Mouse (Mus musculus) liver, adult 2 months (tissue): ENCODE results near the gene Nkx2-3. TPM values are rescaled to one million over a fixed set of nuclear protein-coding genes. Genes with fewer than 3 reads are reported as not detected.

Experiments used
- DNase-seq: peaks from one replicate; pipeline ENCODE4 v3.0.0-alpha.2; 2011; ENCODE audit warnings: low read depth, low spot score; ENCODE audit errors: extremely low read depth
- H3K27ac ChIP-seq: fragments of 200-500 bp; replicated peaks from 2 replicates; pipeline ENCODE4 v1.5.1; 2012; ENCODE audit warnings: low read depth, mild to moderate bottlenecking, control low read depth, inconsistent platforms, low read length; ENCODE audit not compliant: insufficient read depth
- H3K27me3 ChIP-seq: fragments of 200-500 bp; 2 replicates; pipeline ENCODE4 v1.6.1; 2012; ENCODE audit warnings: mild to moderate bottlenecking, moderate library complexity, low read length, inconsistent platforms; ENCODE audit not compliant: control insufficient read depth, insufficient read depth
- H3K36me3 ChIP-seq: fragments of 200-500 bp; 2 replicates; pipeline ENCODE4 v1.6.1; 2012; ENCODE audit warnings: low read length, inconsistent platforms; ENCODE audit not compliant: control insufficient read depth, insufficient read depth
- H3K4me1 ChIP-seq: fragments of 200-500 bp; 2 replicates; pipeline ENCODE4 v1.6.1; 2011; ENCODE audit warnings: low read length; ENCODE audit not compliant: control insufficient read depth, insufficient read depth
- H3K4me3 ChIP-seq: fragments of 200-500 bp; 2 replicates; pipeline ENCODE4 v1.5.1; 2011; ENCODE audit warnings: low read depth, mild to moderate bottlenecking, control low read depth, low read length, moderate library complexity; ENCODE audit not compliant: insufficient read depth
- H3K79me2 ChIP-seq: fragments of 200-500 bp; 2 replicates; pipeline ENCODE4 v1.6.1; 2012; ENCODE audit warnings: inconsistent platforms, mild to moderate bottlenecking, low read length, moderate library complexity; ENCODE audit not compliant: control insufficient read depth, insufficient read depth
- H3K9ac ChIP-seq: fragments of 200-500 bp; 2 replicates; pipeline ENCODE4 v1.6.1; 2012; ENCODE audit warnings: low read depth, mild to moderate bottlenecking, control low read depth, inconsistent platforms, low read length
- CTCF ChIP-seq: fragments of 200-500 bp; IDR thresholded peaks from 2 replicates; pipeline ENCODE4 v1.5.1; 2011; ENCODE audit warnings: low read depth, low read length, control low read depth
- POLR2A ChIP-seq: fragments of 200-500 bp; IDR thresholded peaks from 2 replicates; pipeline ENCODE4 v1.6.1; 2011; ENCODE audit warnings: low read length, control low read depth; ENCODE audit not compliant: insufficient read depth; ENCODE audit errors: extremely low read depth
- WGBS: fragments of 180-500 bp; shearing (Covaris S2); methylation state at CpG from one replicate; pipeline ENCODE4 v1.1.7; 2018; 5-methylcytosine and 5-hydroxymethylcytosine counted together
- polyA plus RNA-seq: library from polyadenylated mRNA; depleted of rRNA; stranded (reverse); fragments of >200 nt; gene quantifications from 2 replicates; pipeline ENCODE4 v1.2.3, GENCODE M21; 2012
- total RNA-seq: library from RNA; depleted of rRNA; stranded (reverse); fragments of >200 nt; gene quantifications from 2 replicates; pipeline ENCODE4 v1.2.3, GENCODE M21; 2014

The Nkx2-3 gene
- total and polyA plus RNA-seq, 2 experiments, result 0.05 TPM; not detected in 1

DNA sequence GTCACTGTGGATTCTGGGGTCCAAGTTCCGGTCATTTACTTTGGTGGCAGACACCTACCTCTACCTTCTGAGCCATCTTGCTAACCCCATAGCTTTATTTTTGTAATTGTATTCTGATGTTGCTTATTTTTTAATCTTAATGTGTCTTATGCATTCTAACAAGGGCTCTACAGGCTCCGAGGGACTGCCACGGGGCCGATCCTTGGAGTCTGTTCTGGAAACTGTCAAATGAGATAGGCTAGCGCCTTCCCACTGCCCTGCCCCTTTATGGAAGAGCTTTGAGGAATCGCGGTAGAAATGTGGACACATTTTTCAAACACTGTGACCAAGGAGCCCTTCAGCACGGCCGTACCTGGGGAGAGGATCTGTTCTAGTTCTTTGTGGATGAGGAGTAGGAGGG is 30.7 kb downstream of the Nkx2-3 start:
- Histone ChIP-seq H3K9ac (no peak overlapping the region), H3K4me1 (no peaks in the 10 kb centered on the region), H3K36me3 (no peaks in the 10 kb centered on the region), H3K27me3 (0 out of 2 replicates have a peak, but pooled peaks cover 2% of the 10 kb centered on the region), H3K79me2 (no peaks in the 10 kb centered on the region), H3K27ac (no peak overlapping the region), H3K4me3 (no peak overlapping the region)
- WGBS, result 83% methylated on average over 9 of the region's 9 CpGs
- TF ChIP-seq CTCF, result no peak
- no peak for TF ChIP-seq POLR2A
- DNase-seq, result no peak

DNA sequence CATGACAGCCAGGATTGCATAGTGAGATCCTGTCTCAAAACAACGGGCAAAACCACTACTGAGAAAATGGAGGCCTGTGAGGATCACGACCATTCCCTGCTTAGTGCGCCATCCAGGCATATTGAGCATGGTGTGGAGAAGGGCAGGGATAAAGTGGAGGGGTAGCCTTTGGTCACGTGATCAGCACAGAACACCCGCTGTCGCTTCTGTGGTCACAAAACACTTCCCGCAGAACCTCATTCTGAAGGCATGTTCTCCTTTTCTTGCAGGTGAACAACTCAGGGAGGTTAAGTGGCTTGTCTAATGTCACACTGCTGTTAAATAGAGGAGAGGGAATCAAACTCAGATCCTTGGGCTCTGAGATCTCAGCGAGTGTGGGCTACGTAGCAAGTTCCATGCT is 33.4 kb downstream of the Nkx2-3 start:
- Histone ChIP-seq H3K27ac (no peak overlapping the region), H3K4me1 (no peaks in the 10 kb centered on the region), H3K27me3 (0 out of 2 replicates have a peak, but pooled peaks cover 2% of the 10 kb centered on the region), H3K79me2 (no peaks in the 10 kb centered on the region), H3K9ac (no peak overlapping the region), H3K4me3 (no peak overlapping the region), H3K36me3 (no peaks in the 10 kb centered on the region)
- TF ChIP-seq POLR2A, result no peak
- no peak for TF ChIP-seq CTCF
- 96% methylated on average over 9 of the region's 9 CpGs for WGBS
- no peak for DNase-seq

DNA sequence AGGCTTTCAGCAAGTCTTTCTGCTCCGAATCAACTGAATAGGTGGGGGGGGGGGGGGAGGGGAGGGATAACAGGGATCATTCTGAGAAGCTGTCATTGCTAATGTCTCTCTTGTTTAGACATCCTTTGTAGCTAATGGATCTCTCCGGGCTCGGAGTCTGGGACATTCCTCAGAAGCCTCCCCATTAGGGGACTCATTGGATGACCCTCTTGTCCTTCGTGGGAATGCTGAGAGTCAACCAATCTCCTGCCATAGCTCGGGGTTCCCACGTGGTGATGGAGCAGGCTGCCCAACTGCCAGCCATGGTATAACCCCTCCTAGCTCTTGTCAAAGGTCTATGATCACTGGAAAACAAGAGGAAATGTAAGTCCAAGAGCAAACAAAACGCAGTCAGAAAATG is 34.7 kb downstream of the Nkx2-3 start:
- no peak overlapping the region for H3K27ac ChIP-seq
- TF ChIP-seq POLR2A (no peak), CTCF (no peak)
- H3K79me2 ChIP-seq, result no peaks in the 10 kb centered on the region

DNA sequence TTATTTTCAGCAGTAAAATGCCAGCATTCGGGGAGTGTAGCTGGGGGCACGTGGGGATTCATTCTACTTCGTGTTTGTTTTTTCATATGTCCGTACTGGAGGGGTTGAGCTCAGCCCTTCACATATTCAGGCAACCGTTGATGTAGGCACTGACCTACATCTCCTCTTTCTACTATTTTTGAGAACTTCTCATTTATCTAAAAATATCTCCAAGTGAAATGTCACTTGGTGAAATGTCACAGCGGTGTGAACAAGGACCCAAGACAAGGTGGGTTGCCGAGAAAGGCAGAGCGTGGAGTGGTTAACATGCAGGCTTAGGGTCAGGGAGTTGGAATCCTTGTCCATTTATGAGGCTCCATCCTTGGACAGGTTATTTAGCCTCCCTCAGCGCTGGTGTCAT is 35.1 kb downstream of the Nkx2-3 start:
- Histone ChIP-seq H3K27me3 (0 out of 2 replicates have a peak, but pooled peaks cover 2% of the 10 kb centered on the region), H3K36me3 (no peaks in the 10 kb centered on the region), H3K4me3 (no peak overlapping the region), H3K27ac (no peak overlapping the region), H3K79me2 (no peaks in the 10 kb centered on the region), H3K9ac (no peak overlapping the region), H3K4me1 (no peaks in the 10 kb centered on the region)
- no peak for DNase-seq
- TF ChIP-seq CTCF (no peak), POLR2A (no peak)
- 89% methylated on average over 9 of the region's 9 CpGs for WGBS

More for the DNA sequence above, 34.7 kb downstream of the Nkx2-3 start:
- H3K9ac ChIP-seq, result no peak overlapping the region
- 57% methylated on average over 7 of the region's 7 CpGs for WGBS
- H3K4me1 ChIP-seq, result no peaks in the 10 kb centered on the region
- H3K4me3 ChIP-seq, result no peak overlapping the region
- DNase-seq, result no peak
- H3K27me3 ChIP-seq, result 0 out of 2 replicates have a peak, but pooled peaks cover 2% of the 10 kb centered on the region
- H3K36me3 ChIP-seq, result no peaks in the 10 kb centered on the region

DNA sequence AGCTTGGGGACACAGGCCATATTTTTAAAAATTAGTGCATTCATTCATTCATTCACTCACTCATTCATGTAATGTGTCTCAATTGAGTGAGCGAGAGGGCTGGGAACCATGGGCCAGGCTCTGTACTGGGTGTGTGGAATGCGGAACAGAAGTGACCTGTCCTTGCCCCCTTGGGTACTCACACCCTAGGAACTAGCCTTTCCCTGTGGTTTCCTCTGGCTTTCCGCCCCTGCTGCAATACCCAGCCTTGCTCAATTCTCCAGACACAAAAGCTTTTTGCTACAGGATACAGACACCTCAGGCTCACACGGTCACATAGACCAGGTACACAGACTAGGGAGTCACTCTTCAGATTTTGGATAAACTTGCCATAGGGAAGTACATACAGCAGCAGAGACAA is 36.2 kb downstream of the Nkx2-3 start:
- Histone ChIP-seq H3K79me2 (no peaks in the 10 kb centered on the region), H3K27me3 (0 out of 2 replicates have a peak, but pooled peaks cover 2% of the 10 kb centered on the region), H3K4me1 (no peaks in the 10 kb centered on the region), H3K9ac (no peak overlapping the region), H3K4me3 (no peak overlapping the region), H3K36me3 (no peaks in the 10 kb centered on the region), H3K27ac (no peak overlapping the region)
- WGBS, result 94% methylated on average over 4 of the region's 4 CpGs
- no peak for DNase-seq
- TF ChIP-seq POLR2A, result no peak
- TF ChIP-seq CTCF, result no peak

DNA sequence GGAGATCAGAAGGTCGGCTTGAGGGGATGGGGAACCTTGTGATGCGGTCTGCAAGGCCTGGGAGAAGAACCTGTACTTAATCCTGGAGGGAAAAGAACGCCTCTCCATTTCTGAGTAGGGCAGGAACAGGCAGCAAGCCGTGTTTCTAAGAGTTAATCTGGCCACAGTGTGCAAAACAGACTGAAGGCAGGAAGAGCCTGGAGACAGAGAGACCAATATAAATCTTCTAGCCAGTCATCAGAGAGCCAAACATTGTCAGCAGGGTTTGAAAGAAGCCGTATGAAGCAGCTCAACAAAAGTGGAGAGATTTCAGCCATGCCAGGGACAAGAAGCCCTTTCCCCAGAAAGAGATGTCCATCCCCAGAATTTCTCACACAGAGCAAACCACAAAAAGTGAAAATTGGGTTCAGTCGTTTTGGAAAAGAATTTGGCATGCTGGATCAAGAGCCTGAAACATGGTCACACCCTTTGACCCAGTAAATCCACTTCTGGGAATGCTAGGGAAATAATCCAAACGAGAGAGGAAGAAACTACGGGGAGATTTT is 39.2 kb downstream of the Nkx2-3 start:
- H3K79me2 ChIP-seq, result no peaks in the 10 kb centered on the region
- no peak overlapping the region for H3K27ac ChIP-seq
- H3K9ac ChIP-seq, result no peak overlapping the region
- H3K4me3 ChIP-seq, result no peak overlapping the region
- no peaks in the 10 kb centered on the region for H3K4me1 ChIP-seq
- TF ChIP-seq CTCF, result no peak
- TF ChIP-seq POLR2A, result no peak
- DNase-seq, result no peak
- WGBS, result 55% methylated on average over 8 of the region's 8 CpGs
- no peaks in the 10 kb centered on the region for H3K36me3 ChIP-seq
- 0 out of 2 replicates have a peak, but pooled peaks cover 2% of the 10 kb centered on the region for H3K27me3 ChIP-seq
